Mouse (Mus musculus): ENCODE measurements around the gene Ipo11. TPM values are rescaled to one million over a fixed set of nuclear protein-coding genes. Genes with fewer than 3 reads are reported as not detected.

Ipo11 gene
- polyA plus RNA-seq, 1 experiment from 2014 or later: 21.6 TPM

- ATAC-seq: no peak
- Histone ChIP-seq H3K27ac (ENCODE audit: low read length) (no peak overlapping the region), H3K9ac (replicated peaks; ENCODE audit: low read depth) (no peak overlapping the region)
Observed at GRCm38 (mm10) chr13:106844928-106845327, 91.8 kb downstream of the Ipo11 start.

GRCm38 (mm10) chr13:106842542-106842941 is 94.2 kb downstream of the Ipo11 start:
- no peak for ATAC-seq
- Histone ChIP-seq H3K4me2 (replicated peaks; ENCODE audit: low read depth, low read length) (no peak overlapping the region), H3K9ac (replicated peaks; ENCODE audit: low read depth) (no peak overlapping the region), H3K27me3 (replicated peaks; ENCODE audit: insufficient read depth, low read length) (no peaks in the 10 kb centered on the region), H3K27ac (ENCODE audit: low read length) (no peak overlapping the region), H3K4me1 (ENCODE audit: insufficient read depth, low read depth, low read length) (no peaks in the 10 kb centered on the region), H3K4me3 (ENCODE audit: low read depth, low read length) (no peak overlapping the region), H3K9me3 (ENCODE audit: low read length) (no peaks in the 10 kb centered on the region), H3K36me3 (ENCODE audit: insufficient read depth, low read length) (0 out of 2 replicates have a peak, but pooled peaks cover 4% of the 10 kb centered on the region)
- 78% methylated on average over 4 of the region's 4 CpGs for WGBS
- TF ChIP-seq EP300 (IDR thresholded peaks at IDR 0.05): no peak
- no peak for DNase-seq (ENCODE audit: low spot score)

More at GRCm38 (mm10) chr13:106844928-106845327, 91.8 kb downstream of the Ipo11 start:
- no peak overlapping the region for H3K4me2 ChIP-seq (replicated peaks; ENCODE audit: low read depth, low read length)
- TF ChIP-seq CTCF (IDR thresholded peaks at IDR 0.05) (no peak), EP300 (IDR thresholded peaks at IDR 0.05) (no peak)
- no peaks in the 10 kb centered on the region for H3K9me3 ChIP-seq (ENCODE audit: low read length)
- DNase-seq (ENCODE audit: low spot score): no peak
- 49% methylated on average over 3 of the region's 3 CpGs for WGBS
- H3K36me3 ChIP-seq (ENCODE audit: insufficient read depth, low read length): 0 out of 2 replicates have a peak, but pooled peaks cover 4% of the 10 kb centered on the region
- no peaks in the 10 kb centered on the region for H3K4me1 ChIP-seq (ENCODE audit: insufficient read depth, low read depth, low read length)
- no peaks in the 10 kb centered on the region for H3K27me3 ChIP-seq (replicated peaks; ENCODE audit: insufficient read depth, low read length)
- H3K4me3 ChIP-seq (ENCODE audit: low read depth, low read length): no peak overlapping the region

- H3K9ac ChIP-seq (replicated peaks; ENCODE audit: low read depth): no peak overlapping the region
- 77% methylated on average over 3 of the region's 3 CpGs for WGBS
- DNase-seq (ENCODE audit: low spot score) (no peak), ATAC-seq (no peak)
- H3K9me3 ChIP-seq (ENCODE audit: low read length): no peaks in the 10 kb centered on the region
- no peaks in the 10 kb centered on the region for H3K27me3 ChIP-seq (replicated peaks; ENCODE audit: insufficient read depth, low read length)
- no peak for TF ChIP-seq EP300 (IDR thresholded peaks at IDR 0.05)
- no peak for TF ChIP-seq CTCF (IDR thresholded peaks at IDR 0.05)
- no peak overlapping the region for H3K4me3 ChIP-seq (ENCODE audit: low read depth, low read length)
- H3K4me2 ChIP-seq (replicated peaks; ENCODE audit: low read depth, low read length): no peak overlapping the region
- H3K27ac ChIP-seq (ENCODE audit: low read length): no peak overlapping the region
- H3K4me1 ChIP-seq (ENCODE audit: insufficient read depth, low read depth, low read length): no peaks in the 10 kb centered on the region
- 0 out of 2 replicates have a peak, but pooled peaks cover 4% of the 10 kb centered on the region for H3K36me3 ChIP-seq (ENCODE audit: insufficient read depth, low read length)
Observed at GRCm38 (mm10) chr13:106838778-106839177, 98.0 kb downstream of the Ipo11 start.

GRCm38 (mm10) chr13:106836527-106836879 is 100.3 kb downstream of the Ipo11 start:
- Histone ChIP-seq H3K9ac (replicated peaks; ENCODE audit: low read depth) (no peak overlapping the region), H3K4me3 (ENCODE audit: low read depth, low read length) (peak overlapping the region; percentile 20; the same call in 1 of the 2 replicates), H3K27ac (ENCODE audit: low read length) (no peak overlapping the region), H3K27me3 (replicated peaks; ENCODE audit: insufficient read depth, low read length) (no peaks in the 10 kb centered on the region), H3K4me1 (ENCODE audit: insufficient read depth, low read depth, low read length) (no peaks in the 10 kb centered on the region), H3K4me2 (replicated peaks; ENCODE audit: low read depth, low read length) (peak overlapping the region; percentile 41; the same call in 1 of the 2 replicates), H3K9me3 (ENCODE audit: low read length) (no peaks in the 10 kb centered on the region), H3K36me3 (ENCODE audit: insufficient read depth, low read length) (no peaks in the 10 kb centered on the region)
- WGBS: 56% methylated on average over 5 of the region's 5 CpGs
- DNase-seq (ENCODE audit: low spot score) (no peak), ATAC-seq (no peak)
- TF ChIP-seq CTCF (IDR thresholded peaks at IDR 0.05) (no peak), EP300 (IDR thresholded peaks at IDR 0.05) (no peak)

- peak; percentile 70 for ATAC-seq
- Histone ChIP-seq H3K4me1 (ENCODE audit: insufficient read depth, low read depth, low read length) (no peaks in the 10 kb centered on the region), H3K27ac (ENCODE audit: low read length) (peak overlapping the region; percentile 38; the same call in 1 of the 2 replicates), H3K4me2 (replicated peaks; ENCODE audit: low read depth, low read length) (peak overlapping the region; percentile 41), H3K9me3 (ENCODE audit: low read length) (no peaks in the 10 kb centered on the region), H3K9ac (replicated peaks; ENCODE audit: low read depth) (no peak overlapping the region), H3K36me3 (ENCODE audit: insufficient read depth, low read length) (no peaks in the 10 kb centered on the region), H3K27me3 (replicated peaks; ENCODE audit: insufficient read depth, low read length) (no peaks in the 10 kb centered on the region), H3K4me3 (ENCODE audit: low read depth, low read length) (peak overlapping the region; percentile 20)
- WGBS: 36% methylated on average over 15 of the region's 15 CpGs
- DNase-seq (ENCODE audit: low spot score): peak; percentile 78
- no peak for TF ChIP-seq CTCF (IDR thresholded peaks at IDR 0.05)
- 0 out of 2 replicates have a peak, but pooled peaks have one; percentile 13 for TF ChIP-seq EP300 (IDR thresholded peaks at IDR 0.05)
Observed at GRCm38 (mm10) chr13:106835844-106836526, 100.8 kb downstream of the Ipo11 start.

- Histone ChIP-seq H3K36me3 (ENCODE audit: insufficient read depth, low read length) (no peaks in the 10 kb centered on the region), H3K4me3 (ENCODE audit: low read depth, low read length) (no peak overlapping the region), H3K9ac (replicated peaks; ENCODE audit: low read depth) (no peak overlapping the region), H3K27me3 (replicated peaks; ENCODE audit: insufficient read depth, low read length) (no peaks in the 10 kb centered on the region), H3K4me1 (ENCODE audit: insufficient read depth, low read depth, low read length) (no peaks in the 10 kb centered on the region), H3K9me3 (ENCODE audit: low read length) (no peaks in the 10 kb centered on the region), H3K4me2 (replicated peaks; ENCODE audit: low read depth, low read length) (no peak overlapping the region), H3K27ac (ENCODE audit: low read length) (no peak overlapping the region)
- 12% methylated on average over 6 of the region's 6 CpGs for WGBS
- DNase-seq (ENCODE audit: low spot score) (peak; percentile 24), ATAC-seq (peak; percentile 57)
- TF ChIP-seq CTCF (IDR thresholded peaks at IDR 0.05) (no peak), EP300 (IDR thresholded peaks at IDR 0.05) (no peak)
Observed at GRCm38 (mm10) chr13:106830029-106830428, 106.7 kb downstream of the Ipo11 start.

All from lung, postnatal 0 days (tissue).